Mouse (Mus musculus) lung, postnatal 10 days (tissue): Measurements from ENCODE around the gene Hnrnpul1.
A peak's percentile ranks its signal among the peaks of the same experiment; 100 is the strongest.
"Not testable (repeated sequence)": the region's sequence is repeated elsewhere in the genome, so short reads cannot be mapped to it uniquely, and the experiment has no call there.

Source experiments
- DNase-seq: peaks from one replicate; pipeline ENCODE4 v3.0.0; 2021

Hnrnpul1 gene

DNA sequence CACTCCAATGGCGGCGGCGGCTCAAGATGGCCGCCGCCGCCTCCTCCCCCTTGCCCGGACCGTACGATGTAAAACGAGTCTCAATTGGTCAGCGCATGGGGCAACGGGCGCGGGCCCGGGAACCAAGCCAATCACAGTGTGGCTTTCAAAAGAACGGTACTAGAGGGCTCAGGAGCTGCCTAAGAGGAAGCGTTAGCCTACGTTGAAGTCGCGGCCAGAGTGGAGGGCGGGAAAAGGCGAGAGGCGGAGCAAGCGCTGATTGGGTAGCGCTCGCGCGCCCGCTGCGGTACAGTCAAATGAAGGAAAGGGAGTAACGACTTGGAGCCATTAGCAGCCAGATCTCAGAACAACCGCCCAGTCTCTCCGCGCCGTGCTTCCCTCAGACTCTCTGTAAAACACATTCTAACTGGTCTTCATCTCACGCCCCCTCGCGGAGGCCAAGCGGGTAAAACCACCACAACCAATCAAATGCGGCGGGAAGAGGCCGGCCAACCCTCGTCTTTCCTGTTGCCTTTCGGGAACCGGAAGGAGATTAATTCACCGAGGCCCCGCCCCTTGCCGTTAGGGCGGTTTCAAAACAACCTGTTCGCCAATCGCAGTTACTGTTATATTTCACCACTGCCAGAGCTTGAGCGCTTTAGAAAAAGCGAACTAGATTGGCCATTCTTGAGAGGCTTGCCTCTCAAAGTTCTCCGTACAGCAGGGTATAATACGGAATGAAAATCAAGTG lies at the start of gene Hnrnpul1:
TSS of gene Hnrnpul1 (minus strand) at position 20 of the 730 bp plus-strand sequence.
- peak; percentile 99 for DNase-seq

DNA sequence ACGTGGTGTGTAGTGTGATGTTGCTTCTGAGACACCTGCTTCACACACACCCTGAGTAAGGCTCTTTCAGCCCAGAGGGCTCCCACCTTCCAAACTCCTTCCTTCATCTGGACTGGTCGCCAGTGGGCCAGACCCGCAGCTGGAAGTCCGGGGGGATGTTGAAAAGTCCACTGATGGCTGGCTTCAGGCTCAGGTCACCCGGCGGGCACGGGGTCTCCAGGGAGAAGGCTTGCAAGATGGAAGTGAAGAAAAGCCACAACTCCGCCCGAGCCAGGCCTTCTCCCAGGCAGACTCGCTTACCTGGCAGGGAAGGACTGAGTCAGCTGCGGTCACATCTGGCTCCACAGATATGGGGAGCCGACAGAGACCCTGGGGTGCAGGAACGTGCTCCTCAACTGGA lies 48.9 kb upstream of the Hnrnpul1 start:
- DNase-seq = no peak

GRCm38 (mm10) chr7:25802241-25803125 lies 47.9 kb upstream of the Hnrnpul1 start:
- peak; percentile 91 for DNase-seq

DNA sequence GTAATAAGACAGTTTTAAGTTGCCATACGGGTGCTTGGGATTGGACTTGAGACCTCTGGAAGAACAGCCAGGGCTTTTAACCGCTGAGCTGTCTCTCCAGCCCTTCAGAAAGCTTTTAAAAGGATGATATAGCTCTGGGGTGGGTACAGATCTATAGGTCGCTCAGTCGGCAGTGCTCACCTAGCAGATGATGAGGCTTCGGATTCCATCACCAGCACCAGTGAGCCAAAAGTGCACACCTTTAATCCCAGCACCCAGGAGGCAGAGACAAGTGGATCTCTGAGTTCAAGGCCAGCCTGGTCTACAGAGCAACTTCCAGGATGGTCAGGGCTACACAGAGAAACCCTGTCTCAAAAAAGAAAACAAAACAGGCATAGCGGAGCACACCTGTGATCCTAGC lies 46.5 kb upstream of the Hnrnpul1 start:
- DNase-seq = no peak

DNA sequence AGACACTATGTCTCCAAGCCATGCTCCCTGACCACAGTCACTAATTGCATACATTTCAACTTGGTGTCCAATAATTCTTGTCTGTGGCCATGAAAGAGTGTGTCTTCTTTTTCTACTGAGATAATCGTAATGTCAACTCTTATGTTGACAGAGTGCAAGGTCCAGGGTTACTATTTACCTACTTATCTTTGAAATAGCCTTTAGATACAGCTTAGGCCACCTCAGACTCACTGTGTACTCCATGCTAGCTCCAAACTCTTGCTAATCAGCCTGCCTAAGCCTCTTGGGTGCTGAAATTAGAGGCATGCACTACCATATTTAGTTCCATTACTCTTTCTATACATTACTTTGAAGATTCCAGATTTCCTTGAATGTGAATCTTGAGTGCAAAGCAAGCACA lies 44.8 kb upstream of the Hnrnpul1 start:
- no peak for DNase-seq

GRCm38 (mm10) chr7:25798540-25798939 lies 44.0 kb upstream of the Hnrnpul1 start:
- DNase-seq = no peak

DNA sequence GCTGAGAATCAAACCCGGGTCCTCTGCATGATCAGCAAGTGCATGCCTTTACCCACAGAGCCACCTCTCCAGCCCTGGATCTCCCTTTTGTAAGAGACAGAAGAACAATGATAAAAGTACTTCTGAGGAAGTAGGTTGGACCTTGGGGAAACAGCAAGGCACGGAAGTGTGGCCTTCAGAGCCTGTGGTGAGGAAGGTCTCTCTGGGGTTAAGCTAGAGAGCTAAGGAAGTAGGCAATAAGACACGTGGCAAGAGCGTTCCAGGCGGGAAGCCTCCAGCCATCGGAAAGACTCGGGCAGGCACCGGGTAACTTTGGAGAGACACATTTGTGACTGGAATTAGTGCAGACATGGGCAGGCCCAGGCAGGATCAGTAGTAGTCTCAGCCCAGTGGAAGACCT lies 40.2 kb upstream of the Hnrnpul1 start:
- no peak for DNase-seq

DNA sequence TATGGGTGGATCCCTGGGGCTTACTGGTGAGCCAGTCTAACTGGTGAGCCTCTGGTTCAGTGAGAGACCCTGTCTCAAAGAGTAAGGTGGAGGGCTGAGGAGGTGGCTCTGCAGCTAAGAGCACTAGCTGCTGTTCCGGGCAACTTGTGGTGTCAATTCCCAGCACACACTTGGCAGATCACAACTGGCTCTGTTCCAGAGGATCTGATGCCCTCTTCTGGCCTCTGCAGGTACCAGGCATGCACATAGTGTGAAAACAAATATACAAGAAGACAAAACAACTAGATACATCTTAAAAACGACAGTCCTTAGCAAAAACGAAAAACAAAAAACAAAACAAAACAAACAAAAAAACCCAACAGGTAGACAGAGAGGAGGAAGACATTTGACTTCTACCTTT lies 39.1 kb upstream of the Hnrnpul1 start:
- DNase-seq = peak; percentile 68

GRCm38 (mm10) chr7:25792966-25793365 lies 38.4 kb upstream of the Hnrnpul1 start:
- not testable (repeated sequence) for DNase-seq

- peak; percentile 59 for DNase-seq
These were observed 36.1 kb upstream of the Hnrnpul1 start for GRCm38 (mm10) chr7:25790615-25791014.

GRCm38 (mm10) chr7:25789129-25789440 lies 34.5 kb upstream of the Hnrnpul1 start:
- DNase-seq = no peak

DNA sequence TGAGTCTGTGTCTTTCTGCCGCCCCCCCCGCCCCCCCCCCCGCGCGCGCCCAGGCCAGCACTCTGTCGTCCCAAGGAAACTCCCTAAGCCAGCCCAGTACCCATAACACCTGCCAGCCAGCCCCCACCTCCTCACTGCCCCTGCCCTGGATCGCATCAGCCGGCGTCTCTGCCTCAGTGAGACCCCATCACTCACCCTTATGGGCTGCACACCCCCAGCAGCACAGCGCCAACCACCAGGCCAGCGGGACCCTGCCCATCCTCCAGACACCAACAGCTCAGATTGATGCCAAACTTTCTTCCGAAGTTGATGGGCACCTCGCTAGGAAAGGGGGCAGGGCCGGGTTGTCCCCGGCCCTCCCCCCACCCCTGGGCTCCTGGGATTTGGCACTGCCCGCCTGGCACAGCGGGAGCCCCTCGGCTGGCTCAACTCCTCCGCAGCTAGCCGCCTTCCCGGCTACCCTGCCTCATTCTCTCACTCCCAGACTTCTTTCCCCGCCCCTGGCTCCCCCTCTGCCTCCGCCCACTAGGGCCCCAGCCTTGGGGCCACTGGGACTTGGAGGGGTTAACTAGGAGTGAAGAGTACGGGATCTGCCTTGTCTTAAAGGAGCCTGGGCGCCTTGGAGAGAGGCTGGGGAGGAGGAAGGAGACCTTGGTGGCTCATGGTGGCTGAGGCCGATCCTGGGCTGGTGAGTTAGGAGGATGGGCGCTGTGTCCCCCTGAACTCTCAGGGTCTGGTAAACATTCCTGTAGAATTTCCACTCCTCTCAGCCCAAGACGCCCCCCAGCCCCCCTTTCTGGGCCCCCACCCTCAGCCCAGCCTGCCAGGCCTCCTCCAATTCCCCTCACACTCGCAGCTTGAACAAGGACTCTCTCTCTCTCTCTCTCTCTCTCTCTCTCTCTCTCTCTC lies 33.9 kb upstream of the Hnrnpul1 start, which contains the start of gene Axl:
TSS of gene Axl (minus strand) at position 486 of the 909 bp plus-strand sequence.
- peak; percentile 88 for DNase-seq

- peak; percentile 52 for DNase-seq
These were observed 33.1 kb upstream of the Hnrnpul1 start for GRCm38 (mm10) chr7:25787456-25788219.

GRCm38 (mm10) chr7:25786974-25787373 lies 32.4 kb upstream of the Hnrnpul1 start:
- DNase-seq = no peak

DNA sequence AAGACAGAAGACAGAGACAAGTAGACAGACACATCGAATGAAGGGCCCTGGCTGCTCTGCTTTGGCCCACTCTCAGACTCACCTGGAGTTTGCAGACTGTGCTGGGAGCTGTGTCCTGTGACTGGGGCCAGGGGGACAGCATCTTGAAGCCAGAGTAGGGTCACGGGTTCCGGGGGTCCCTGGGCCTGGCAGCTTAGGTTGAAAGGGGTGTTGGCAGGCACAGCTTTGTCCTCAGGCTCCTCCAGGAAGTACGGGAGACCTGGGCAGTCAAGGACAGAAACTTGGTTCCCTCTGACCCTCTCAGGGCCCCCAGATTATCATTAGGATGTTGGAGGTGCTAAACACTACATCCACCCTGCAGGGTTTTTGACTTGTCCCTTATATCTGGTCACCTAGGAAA lies 31.2 kb upstream of the Hnrnpul1 start:
- no peak for DNase-seq

GRCm38 (mm10) chr7:25784808-25785207 lies 30.3 kb upstream of the Hnrnpul1 start:
- no peak for DNase-seq

DNA sequence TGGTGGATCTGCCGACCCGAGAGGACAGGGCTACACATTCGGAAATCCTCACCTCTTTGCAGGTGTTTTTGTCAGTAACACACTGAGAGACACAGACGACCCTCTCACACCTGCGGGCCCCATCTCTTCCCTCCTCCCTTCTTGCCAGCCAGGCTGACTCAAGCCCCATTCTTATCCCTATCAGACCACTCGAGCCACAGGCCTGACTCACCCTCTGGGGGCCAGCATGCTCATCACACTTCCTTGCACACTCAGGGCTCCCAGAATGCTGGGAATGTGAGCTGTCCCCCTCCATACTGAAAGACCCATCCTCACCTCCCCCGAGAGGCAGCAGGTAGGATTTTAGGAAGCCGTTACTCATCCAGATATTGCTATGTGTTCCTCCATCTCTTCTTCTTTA lies 29.2 kb upstream of the Hnrnpul1 start:
- no peak for DNase-seq

- no peak for DNase-seq
These were observed 28.2 kb upstream of the Hnrnpul1 start for GRCm38 (mm10) chr7:25782744-25783143.

- DNase-seq = peak; percentile 73
These were observed 27.5 kb upstream of the Hnrnpul1 start for GRCm38 (mm10) chr7:25781937-25782610.

GRCm38 (mm10) chr7:25781321-25781936 lies 26.9 kb upstream of the Hnrnpul1 start:
- peak; percentile 62 for DNase-seq

- no peak for DNase-seq
These were observed 26.2 kb upstream of the Hnrnpul1 start for GRCm38 (mm10) chr7:25780753-25781152.
